Mouse (Mus musculus): ENCODE results near the gene Smdt1. TPM values are rescaled to one million over a fixed set of nuclear protein-coding genes. Genes with fewer than 3 reads are reported as not detected.
A peak's percentile ranks its signal among the peaks of the same experiment; 100 is the strongest.

Gene Smdt1
- total and polyA plus RNA-seq, 3 experiments, result 111 to 159 TPM; not detected in 1

DNA sequence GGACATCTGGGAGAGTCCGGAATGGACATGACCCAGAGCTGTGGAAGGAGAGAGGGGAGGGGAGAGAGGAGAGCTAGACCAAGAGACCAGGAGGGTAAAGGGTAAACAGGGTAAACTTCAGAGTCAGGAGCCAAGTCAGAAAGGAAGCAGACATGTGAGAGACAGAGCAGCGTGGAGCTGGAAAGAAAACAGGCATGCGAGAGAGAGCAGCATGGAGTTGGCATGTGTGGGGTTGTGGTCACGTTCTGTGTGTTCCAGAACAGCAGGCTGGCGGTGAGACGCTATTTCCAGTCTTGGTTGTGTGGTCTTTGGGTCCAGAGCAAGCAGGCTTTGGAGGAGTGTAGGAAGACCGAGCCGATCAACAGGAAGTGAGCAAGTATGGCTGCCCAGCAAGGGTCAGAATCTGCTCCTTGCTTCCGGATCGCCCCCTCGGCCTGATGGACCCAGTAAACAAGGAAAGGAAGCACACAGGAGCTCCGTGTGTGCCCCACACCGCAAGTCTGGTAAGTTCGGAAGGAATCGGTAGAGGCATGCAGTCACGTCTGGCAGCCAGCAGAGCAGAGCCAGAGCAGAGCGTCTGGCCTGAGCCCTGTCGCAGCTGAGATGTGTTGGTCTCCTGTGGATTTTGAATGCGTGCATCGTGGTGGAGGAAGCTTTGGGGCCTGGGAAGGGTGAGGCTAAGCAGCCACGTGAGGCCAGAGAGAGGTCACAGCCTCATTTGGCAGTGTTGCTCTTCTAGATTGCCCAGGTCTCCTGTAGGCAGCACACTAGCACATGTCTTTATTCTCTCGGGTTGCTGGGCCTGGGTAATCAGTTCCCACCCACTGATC lies 19.9 kb downstream of the Smdt1 start:
- H3K27ac ChIP-seq (ENCODE audit: control insufficient read depth, low read depth, low read length), result no peak overlapping the region
- no peak for TF ChIP-seq POLR2AphosphoS2 (IDR thresholded peaks at IDR 0.05; ENCODE audit: low read length)
- TF ChIP-seq UBTF (IDR thresholded peaks at IDR 0.05; ENCODE audit: borderline replicate concordance, insufficient read depth, low read depth, low read length), result no peak
- TF ChIP-seq TCF12 (IDR thresholded peaks at IDR 0.05; ENCODE audit: low read depth, low read length), result no peak

DNA sequence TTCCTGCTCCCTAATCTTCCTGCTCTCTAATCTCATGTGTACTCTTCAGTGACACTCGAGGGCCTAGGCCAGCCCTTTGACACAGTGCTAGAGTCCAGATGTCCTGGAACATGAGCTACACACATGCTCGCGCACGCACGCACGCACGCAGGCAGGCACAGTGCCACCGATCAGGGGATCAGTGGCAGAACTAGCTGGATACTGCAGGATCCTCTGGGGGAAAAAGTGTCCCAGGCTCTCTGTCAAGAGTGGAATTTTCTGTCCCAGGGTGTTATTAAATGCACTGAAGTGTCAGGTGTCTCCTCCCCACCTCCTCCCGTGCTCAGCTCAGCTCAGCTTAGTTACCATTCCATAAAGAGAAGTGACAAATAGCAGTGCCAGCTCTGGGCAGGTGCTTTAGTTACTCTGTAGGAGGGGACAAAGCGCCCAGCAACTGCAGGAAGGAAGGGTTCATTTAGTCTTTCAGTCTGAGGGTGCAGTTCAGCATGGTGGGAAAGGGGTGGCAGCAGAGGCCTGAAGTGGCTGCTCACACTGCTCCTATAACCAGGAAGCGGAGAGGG lies 22.8 kb downstream of the Smdt1 start:
- Histone ChIP-seq H3K27me3 (ENCODE audit: control insufficient read depth in 1 of 2, insufficient read depth in 2 of 2, low read length in 2 of 2) (no peaks in the 10 kb centered on the region), H3K79me2 (ENCODE audit: control insufficient read depth, insufficient read depth, low read length, poor library complexity) (no peaks in the 10 kb centered on the region), H3K27ac (ENCODE audit: control insufficient read depth, low read depth, low read length) (no peak overlapping the region), H3K4me3 (ENCODE audit: control insufficient read depth in 1 of 2, insufficient read depth in 1 of 2, low read depth in 2 of 2, low read length in 2 of 2) (no peak overlapping the region), H3K36me3 (ENCODE audit: control insufficient read depth in 1 of 2, insufficient read depth in 2 of 2, low read length in 2 of 2) (peaks cover 0 to 3% of the 10 kb centered on the region in 2 experiments; a peak in 2 of 4 replicates), H3K9me3 (replicated peaks; ENCODE audit: insufficient read depth, low read length) (no peaks in the 10 kb centered on the region), H3K4me1 (ENCODE audit: control insufficient read depth in 1 of 2, insufficient read depth in 2 of 2, low read length in 2 of 2) (peaks cover 8 to 13% of the 10 kb centered on the region in 2 experiments), H3K9ac (ENCODE audit: control insufficient read depth, low read depth, low read length, poor library complexity, severe bottlenecking) (no peak overlapping the region)
- no peak for TF ChIP-seq HCFC1 (IDR thresholded peaks at IDR 0.05; ENCODE audit: low read depth, low read length)
- TF ChIP-seq POLR2AphosphoS5 (IDR thresholded peaks at IDR 0.05; ENCODE audit: borderline replicate concordance, low read depth, low read length), result no peak
- TF ChIP-seq TBP (IDR thresholded peaks at IDR 0.05; ENCODE audit: low read depth, low read length), result no peak
- peak in 2 of 3 experiments; percentile 25 to 27; a peak in 3 of 6 replicates for TF ChIP-seq CTCF (IDR thresholded peaks at IDR 0.05 in 2 of 3, conservative IDR thresholded peaks at IDR 0.05 in 1 of 3; ENCODE audit: control insufficient read depth in 1 of 3, insufficient read depth in 1 of 3, low read depth in 2 of 3, low read length in 3 of 3, poor library complexity in 1 of 3, severe bottlenecking in 1 of 3)
- peak; percentile 26 for TF ChIP-seq ZC3H11A (IDR thresholded peaks at IDR 0.05; ENCODE audit: low read depth, low read length)
- peak; percentile 21; the same call in 1 of the 2 replicates for TF ChIP-seq ELF1 (IDR thresholded peaks at IDR 0.05; ENCODE audit: low read depth, low read length)
- TF ChIP-seq RAD21 (IDR thresholded peaks at IDR 0.05; ENCODE audit: low read depth, low read length), result peak; percentile 31
- no peak for TF ChIP-seq MAZ (IDR thresholded peaks at IDR 0.05; ENCODE audit: low read depth, low read length)
- TF ChIP-seq POLR2AphosphoS2 (IDR thresholded peaks at IDR 0.05; ENCODE audit: low read length), result no peak
- no peak for TF ChIP-seq UBTF (IDR thresholded peaks at IDR 0.05; ENCODE audit: borderline replicate concordance, insufficient read depth, low read depth, low read length)
- no peak for TF ChIP-seq ZNF384 (IDR thresholded peaks at IDR 0.05; ENCODE audit: low read depth, low read length)
- peak; percentile 43 for DNase-seq (ENCODE audit: low read depth, low spot score)

More for the DNA sequence above, 19.9 kb downstream of the Smdt1 start:
- Histone ChIP-seq H3K4me1 (ENCODE audit: control insufficient read depth in 1 of 2, insufficient read depth in 2 of 2, low read length in 2 of 2) (peaks cover 8 to 13% of the 10 kb centered on the region in 2 experiments), H3K4me3 (ENCODE audit: control insufficient read depth in 1 of 2, insufficient read depth in 1 of 2, low read depth in 2 of 2, low read length in 2 of 2) (no peak overlapping the region), H3K9me3 (replicated peaks; ENCODE audit: insufficient read depth, low read length) (no peaks in the 10 kb centered on the region), H3K27me3 (ENCODE audit: control insufficient read depth in 1 of 2, insufficient read depth in 2 of 2, low read length in 2 of 2) (no peaks in the 10 kb centered on the region), H3K9ac (ENCODE audit: control insufficient read depth, low read depth, low read length, poor library complexity, severe bottlenecking) (no peak overlapping the region), H3K79me2 (ENCODE audit: control insufficient read depth, insufficient read depth, low read length, poor library complexity) (peaks cover 4% of the 10 kb centered on the region), H3K36me3 (ENCODE audit: control insufficient read depth in 1 of 2, insufficient read depth in 2 of 2, low read length in 2 of 2) (peaks cover 0 to 5% of the 10 kb centered on the region in 2 experiments; a peak in 2 of 4 replicates)
- no peak for DNase-seq (ENCODE audit: low read depth, low spot score)
